Mouse (Mus musculus): ENCODE measurements around the gene Notch2.
A peak's percentile ranks its signal among the peaks of the same experiment; 100 is the strongest.
"Not testable (repeated sequence)": the region's sequence is repeated elsewhere in the genome, so short reads cannot be mapped to it uniquely, and the experiment has no call there.

Notch2 gene

DNA sequence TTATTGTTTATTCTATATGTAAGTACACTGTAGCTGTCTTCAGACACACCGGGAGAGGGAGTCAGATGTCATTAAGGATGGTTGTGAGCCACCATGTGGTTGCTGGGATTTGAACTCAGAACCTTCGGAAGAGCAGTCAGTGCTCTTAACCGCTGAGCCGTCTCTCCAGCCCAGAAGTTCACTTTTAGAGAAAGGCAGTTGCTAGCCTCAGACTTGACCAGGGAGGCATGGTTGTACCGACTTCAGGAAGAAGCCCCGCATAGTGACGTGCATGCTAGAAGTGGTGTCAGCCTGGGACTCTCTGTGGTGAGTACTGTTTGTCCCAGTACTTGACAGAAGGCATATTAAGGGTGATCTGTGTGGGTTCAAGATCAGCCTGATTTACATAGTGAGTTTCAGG lies 36.8 kb downstream of the Notch2 start:
- DNase-seq (ENCODE audit: inconsistent age in 2 of 2, low spot score in 1 of 2), result not testable (repeated sequence)

DNA sequence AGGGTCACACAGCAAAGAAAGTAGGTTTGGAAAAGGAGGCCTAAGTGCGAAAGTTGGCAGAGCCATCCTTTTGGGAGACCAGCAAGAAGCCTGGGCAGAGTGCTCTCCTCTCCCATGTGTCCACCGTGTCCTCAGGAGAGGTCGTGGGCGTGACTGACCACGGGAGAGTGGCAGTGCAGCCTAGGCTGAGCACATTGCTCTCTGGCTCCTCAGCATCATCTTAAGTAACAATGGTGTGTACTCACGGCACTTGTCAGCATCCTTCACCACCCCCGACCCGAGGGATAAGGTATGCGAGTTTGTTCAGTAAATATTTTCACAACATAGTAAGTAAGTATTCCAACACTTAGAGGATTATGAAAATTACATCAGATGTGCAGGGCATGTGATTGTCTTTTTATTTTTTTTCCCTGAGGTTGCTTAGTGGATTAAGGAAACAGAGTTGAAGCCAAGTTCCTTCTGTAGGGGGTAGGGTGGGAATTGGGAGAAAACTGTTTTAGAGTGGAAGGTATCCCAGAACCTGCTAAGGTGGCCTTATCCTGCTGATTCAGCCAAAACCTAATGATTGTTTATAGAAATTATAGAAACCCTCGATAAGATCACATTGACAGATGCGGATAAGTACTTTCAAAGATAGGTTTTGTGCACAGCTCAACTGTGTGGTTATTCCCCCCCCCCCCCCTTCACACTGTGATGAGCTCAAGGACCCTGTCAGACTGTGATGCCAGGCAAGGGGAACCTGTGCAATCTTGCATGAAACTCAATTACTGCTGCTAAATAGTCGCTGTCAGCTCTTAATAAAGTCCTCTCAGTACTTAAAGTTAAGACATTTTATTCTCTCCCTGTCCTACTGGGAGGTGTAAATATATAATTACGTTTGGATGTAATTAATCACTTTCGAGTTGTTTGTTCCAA lies 37.4 kb downstream of the Notch2 start:
- peak in 1 of 2 experiments; percentile 62 for DNase-seq (ENCODE audit: inconsistent age in 2 of 2, low spot score in 1 of 2)

- no peak for DNase-seq (ENCODE audit: inconsistent age in 2 of 2, low spot score in 1 of 2)
Observed at GRCm38 (mm10) chr3:98051407-98051968, 38.2 kb downstream of the Notch2 start.

- no peak for DNase-seq (ENCODE audit: inconsistent age in 2 of 2, low spot score in 1 of 2)
Observed at GRCm38 (mm10) chr3:98052507-98053430, 39.4 kb downstream of the Notch2 start.

DNA sequence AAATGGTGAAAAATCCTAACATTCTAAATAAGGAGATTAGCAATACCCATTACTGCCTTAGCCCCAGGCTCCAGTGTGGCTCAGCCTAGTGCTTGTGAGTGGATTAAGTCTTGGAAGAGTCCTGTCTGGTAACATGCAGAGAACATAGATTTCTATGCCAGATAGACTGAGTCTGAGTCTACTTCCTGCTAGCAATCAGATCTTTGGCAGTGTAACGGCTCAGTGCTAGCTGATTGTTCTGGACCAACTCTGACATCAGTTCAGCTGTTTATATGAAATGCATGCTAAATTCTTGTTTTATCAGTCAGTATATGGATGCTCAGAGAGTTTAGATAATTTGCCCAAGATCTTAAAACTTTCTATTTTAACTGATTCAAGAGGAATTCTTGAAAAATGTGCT lies 40.5 kb downstream of the Notch2 start:
- DNase-seq (ENCODE audit: inconsistent age in 2 of 2, low spot score in 1 of 2), result no peak

DNA sequence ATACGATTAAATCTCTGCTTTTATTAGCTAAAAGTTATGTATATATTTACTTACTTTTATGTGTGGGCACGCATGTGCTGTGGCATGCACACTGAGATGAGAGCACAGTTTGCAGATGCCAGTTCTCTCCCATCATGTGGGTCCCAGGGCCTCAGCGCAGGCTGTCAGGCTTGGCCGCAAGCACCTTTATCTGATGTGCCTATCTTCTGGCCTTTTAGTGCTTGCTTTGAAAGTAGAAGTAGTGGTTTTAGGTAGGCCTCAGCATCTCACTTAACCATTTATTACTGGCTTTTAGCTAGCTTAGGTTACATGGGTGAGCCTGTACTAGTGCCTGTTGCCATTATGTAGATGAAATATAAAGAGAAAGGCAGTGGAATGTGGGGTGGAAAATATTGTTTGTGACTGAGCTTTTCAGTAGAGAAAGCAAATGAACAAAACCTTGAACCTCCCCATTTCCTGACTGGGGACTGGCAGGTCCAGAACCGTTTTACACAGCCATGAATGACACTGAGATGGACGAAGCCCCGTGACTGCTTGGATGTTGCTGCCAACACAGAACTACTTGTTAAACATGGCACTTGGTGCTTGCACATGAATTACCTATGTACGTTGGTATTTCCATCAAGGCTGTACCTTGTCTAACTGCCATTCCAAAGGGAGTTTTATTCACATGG lies 41.1 kb downstream of the Notch2 start:
- no peak for DNase-seq (ENCODE audit: inconsistent age in 2 of 2, low spot score in 1 of 2)

DNA sequence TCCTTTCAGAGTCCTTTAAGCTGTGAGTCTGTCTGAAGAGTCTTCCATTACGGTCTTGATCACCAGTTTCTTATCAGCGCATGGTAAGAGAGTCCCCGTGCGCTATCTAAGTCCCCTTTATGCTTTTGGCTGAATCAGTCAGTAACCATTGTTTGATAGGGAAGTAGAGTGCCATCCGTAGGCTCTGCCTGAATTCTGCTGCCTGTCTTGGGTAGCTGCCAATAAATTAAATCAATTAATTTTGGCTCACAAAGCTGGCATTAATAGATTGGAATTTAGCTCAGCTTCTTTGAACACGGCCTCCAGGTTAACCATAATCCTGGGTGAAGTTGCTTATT lies 41.6 kb downstream of the Notch2 start:
- no peak for DNase-seq (ENCODE audit: inconsistent age in 2 of 2, low spot score in 1 of 2)

DNA sequence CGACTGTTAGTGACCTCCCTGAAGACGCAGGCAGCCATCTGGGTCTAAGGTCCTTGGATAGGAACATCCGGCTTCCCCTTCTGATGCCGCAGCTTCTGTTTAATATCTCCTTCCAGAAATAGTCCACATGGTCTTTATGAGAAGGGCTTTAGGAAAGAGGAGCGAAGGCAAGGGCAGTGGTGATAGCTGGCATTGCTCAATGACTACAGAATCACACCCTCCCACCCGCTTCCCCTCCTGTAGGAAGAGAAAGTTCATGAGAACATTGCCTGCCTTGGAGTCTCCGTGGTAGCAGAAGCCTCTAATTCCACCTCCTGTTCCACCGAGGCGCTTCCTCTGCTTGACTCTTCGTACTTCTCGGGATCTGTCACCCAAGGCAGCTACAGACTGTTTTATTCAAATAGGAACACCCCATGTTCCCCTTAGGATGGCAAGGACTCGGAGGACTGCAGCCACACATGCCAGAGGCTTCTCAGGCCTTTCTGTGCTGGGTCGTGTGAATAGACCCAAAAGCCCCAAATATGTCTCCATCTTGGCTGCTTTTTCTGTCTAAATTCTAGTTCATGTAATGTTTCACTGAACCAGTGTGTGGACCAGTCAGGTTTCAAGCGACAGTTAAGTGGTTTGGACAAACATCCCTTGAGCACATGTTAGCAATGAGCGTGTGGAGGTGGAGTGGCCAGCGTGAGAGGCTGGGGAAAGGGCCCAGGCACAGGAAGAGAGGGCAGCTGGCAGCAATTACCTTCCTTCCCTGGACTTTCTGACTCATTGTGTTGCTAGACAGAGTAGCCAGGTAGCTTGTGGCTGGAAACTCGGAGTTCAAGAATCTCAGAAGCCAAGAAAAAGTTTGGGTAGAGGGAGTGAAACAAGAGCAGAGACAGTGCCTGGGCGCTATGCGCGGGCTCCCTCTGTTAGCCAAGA lies 42.7 kb downstream of the Notch2 start:
- peak in 1 of 2 experiments; percentile 65 for DNase-seq (ENCODE audit: inconsistent age in 2 of 2, low spot score in 1 of 2)

DNA sequence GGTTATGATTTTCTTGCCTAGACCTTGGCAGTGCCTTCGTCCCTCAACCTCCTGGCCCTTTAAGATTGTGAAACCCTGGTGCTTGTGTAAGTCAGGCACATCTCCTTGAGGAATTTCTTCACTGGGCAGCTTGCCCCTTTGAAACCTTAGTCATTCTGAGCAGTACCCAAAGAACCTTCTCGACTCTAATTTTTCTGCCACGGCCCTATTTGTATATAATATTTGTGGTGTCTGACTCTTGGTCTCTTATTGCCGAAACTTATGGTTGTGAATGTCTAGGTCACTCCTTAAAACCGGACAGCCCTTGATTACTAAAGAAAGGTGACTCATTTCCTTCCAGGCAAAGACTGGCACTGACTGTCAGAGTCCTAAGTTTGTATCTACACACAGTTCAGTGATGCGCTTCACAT lies 43.6 kb downstream of the Notch2 start:
- peak; percentile 72 to 94 for DNase-seq (ENCODE audit: inconsistent age in 2 of 2, low spot score in 1 of 2)

DNA sequence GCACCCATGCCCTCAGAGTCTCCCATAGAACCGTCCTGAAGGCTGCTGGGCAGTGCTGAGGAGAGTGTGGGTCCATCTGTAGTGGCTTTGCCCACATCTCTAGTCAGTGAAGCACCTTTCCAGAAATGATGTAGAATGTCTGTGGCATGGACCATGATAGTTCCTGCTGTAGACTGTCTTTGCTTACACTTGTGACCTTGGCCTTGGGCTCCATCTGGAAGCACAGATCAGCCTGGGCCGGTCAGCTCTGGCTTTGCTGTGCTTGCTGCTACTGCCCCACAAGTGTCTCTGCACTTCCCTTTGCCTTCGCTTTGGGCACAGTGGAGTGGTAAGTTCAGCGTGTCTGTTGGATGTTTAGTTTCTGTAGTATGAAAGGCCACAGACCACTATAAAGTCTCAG lies 45.7 kb downstream of the Notch2 start:
- DNase-seq (ENCODE audit: inconsistent age in 2 of 2, low spot score in 1 of 2), result peak; percentile 72 to 85

GRCm38 (mm10) chr3:98060981-98061660 lies 47.8 kb downstream of the Notch2 start:
- DNase-seq (ENCODE audit: inconsistent age in 2 of 2, low spot score in 1 of 2), result no peak

DNA sequence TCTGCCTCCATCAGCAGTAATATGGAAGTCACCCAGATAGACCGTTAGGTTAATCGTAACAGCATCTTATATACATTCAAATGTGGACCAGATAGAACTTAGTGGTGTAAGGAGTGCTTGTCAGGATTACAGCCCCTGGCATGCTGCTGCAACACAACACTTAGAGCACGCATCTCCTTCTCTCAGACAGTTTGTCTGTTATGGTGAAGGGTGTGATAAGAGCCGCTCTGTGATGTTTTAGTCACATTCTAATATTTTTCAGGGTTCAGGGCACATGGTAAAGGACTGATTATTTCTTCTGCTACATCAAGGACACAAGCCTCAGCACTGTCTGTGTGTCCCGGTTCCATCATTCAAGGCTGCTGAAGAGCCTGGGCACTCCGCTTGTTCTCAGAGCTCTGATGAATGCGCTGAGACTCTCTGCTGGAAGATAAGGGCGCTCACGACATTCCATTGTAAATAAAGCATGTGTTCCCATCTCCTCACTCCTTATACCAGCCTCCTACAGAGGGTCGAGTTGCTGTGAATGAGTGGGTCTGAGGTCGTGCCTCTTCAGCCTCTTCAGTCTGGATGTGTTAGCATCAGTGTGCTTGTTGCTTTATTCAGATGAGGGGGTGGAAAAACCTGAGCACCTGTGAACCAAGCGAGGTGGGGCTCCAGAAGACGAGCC lies 48.5 kb downstream of the Notch2 start:
- DNase-seq (ENCODE audit: inconsistent age in 2 of 2, low spot score in 1 of 2), result peak in 1 of 2 experiments; percentile 71

DNA sequence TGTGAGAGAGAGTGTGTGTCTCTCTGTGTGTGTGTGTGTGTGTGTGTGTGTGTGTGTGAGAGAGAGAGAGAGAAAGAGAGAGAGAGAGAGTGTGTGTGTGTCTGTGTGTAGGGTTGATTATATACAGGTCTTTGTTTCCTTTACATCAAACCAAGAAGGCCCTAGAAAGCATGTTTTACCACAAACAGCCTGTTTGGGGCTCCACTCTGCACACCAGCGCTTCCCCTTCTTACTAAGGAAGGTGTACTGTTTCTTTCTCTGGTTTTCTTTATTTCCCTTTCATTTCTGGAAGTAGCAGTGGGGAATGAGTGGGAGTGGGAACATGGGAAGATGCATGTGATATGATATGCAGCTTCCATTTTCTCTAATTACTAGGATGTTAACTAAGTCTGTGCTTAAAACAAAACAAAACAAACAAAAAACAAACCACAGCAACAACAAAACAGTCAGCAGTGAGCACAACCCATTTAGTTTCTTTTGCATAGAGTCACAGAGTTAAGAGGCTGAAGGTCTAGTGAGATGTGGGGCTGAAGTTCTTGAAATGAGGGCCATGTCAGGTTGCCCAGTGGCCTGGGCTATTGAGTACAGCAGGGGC lies 49.4 kb downstream of the Notch2 start:
- no peak for DNase-seq (ENCODE audit: inconsistent age in 2 of 2, low spot score in 1 of 2)

GRCm38 (mm10) chr3:98063186-98063771 lies 50.0 kb downstream of the Notch2 start:
- peak in 1 of 2 experiments; percentile 72 for DNase-seq (ENCODE audit: inconsistent age in 2 of 2, low spot score in 1 of 2)

GRCm38 (mm10) chr3:98063833-98064232 lies 50.5 kb downstream of the Notch2 start:
- DNase-seq (ENCODE audit: inconsistent age in 2 of 2, low spot score in 1 of 2), result no peak

- no peak for DNase-seq (ENCODE audit: inconsistent age in 2 of 2, low spot score in 1 of 2)
Observed at GRCm38 (mm10) chr3:98065004-98065403, 51.7 kb downstream of the Notch2 start.

- DNase-seq (ENCODE audit: inconsistent age in 2 of 2, low spot score in 1 of 2), result peak in 1 of 2 experiments; percentile 77
Observed at GRCm38 (mm10) chr3:98066434-98066833, 53.1 kb downstream of the Notch2 start.

GRCm38 (mm10) chr3:98067413-98067812 lies 54.1 kb downstream of the Notch2 start:
- no peak for DNase-seq (ENCODE audit: inconsistent age in 2 of 2, low spot score in 1 of 2)

Data from adrenal gland, adult (tissue).